Mouse (Mus musculus) liver, embryonic 11.5 days (tissue): Measurements from ENCODE around the gene Gm12258. TPM values are rescaled to one million over a fixed set of nuclear protein-coding genes. Genes with fewer than 3 reads are reported as not detected.
"Not testable (repeated sequence)": the region's sequence is repeated elsewhere in the genome, so short reads cannot be mapped to it uniquely, and the experiment has no call there.

Experiments
- ATAC-seq: fragments of 200-750 bp; cut with Nextera tagmentation; replicated peaks from 2 replicates; pipeline ENCODE4 v1.8.0; 2017; ENCODE audit warnings: moderate number of reproducible peaks, mild to moderate bottlenecking, moderate TSS enrichment, moderate library complexity; ENCODE audit not compliant: low FRiP score
- DNase-seq: peaks from one replicate; pipeline ENCODE4 v3.0.0-alpha.2; 2017; ENCODE audit warnings: low spot score
- H3K27ac ChIP-seq: fragments of 300-500 bp; sonication (generic); 2 replicates; pipeline ENCODE4 v1.5.1; 2014; ENCODE audit warnings: mild to moderate bottlenecking, low read depth, low read length, control low read depth
- H3K27me3 ChIP-seq: fragments of 300-500 bp; sonication (generic); replicated peaks from 2 replicates; pipeline ENCODE4 v1.6.1; 2014; ENCODE audit warnings: low read length, mixed read lengths; ENCODE audit not compliant: control insufficient read depth, insufficient read depth
- H3K36me3 ChIP-seq: fragments of 300-500 bp; sonication (generic); 2 replicates; pipeline ENCODE4 v1.6.1; 2014; ENCODE audit warnings: mild to moderate bottlenecking, low read length, moderate library complexity, mixed read lengths; ENCODE audit not compliant: control insufficient read depth, insufficient read depth
- H3K4me1 ChIP-seq: fragments of 300-500 bp; sonication (generic); replicated peaks from 2 replicates; pipeline ENCODE4 v1.6.1; 2014; ENCODE audit warnings: low read length, mixed read lengths; ENCODE audit not compliant: control insufficient read depth, insufficient read depth
- H3K4me2 ChIP-seq: fragments of 300-500 bp; sonication (generic); 2 replicates; pipeline ENCODE4 v1.6.1; 2014; ENCODE audit warnings: mild to moderate bottlenecking, control low read depth, moderate library complexity
- H3K4me3 ChIP-seq: fragments of 300-500 bp; sonication (generic); 2 replicates; pipeline ENCODE4 v1.5.1; 2014; ENCODE audit warnings: low read depth, low read length, control low read depth
- H3K9ac ChIP-seq: fragments of 300-500 bp; sonication (generic); 2 replicates; pipeline ENCODE4 v1.6.1; 2014; ENCODE audit warnings: low read depth, low read length, control low read depth
- H3K9me3 ChIP-seq: fragments of 300-500 bp; sonication (generic); 2 replicates; pipeline ENCODE4 v1.6.1; 2016; ENCODE audit warnings: low read length, inconsistent platforms, mixed read lengths; ENCODE audit not compliant: control insufficient read depth
- WGBS: fragments of 180-500 bp; shearing (Covaris S2); extraction: QIAGEN DNeasy Blood & Tissue Kit; methylation state at CpG from one replicate; pipeline ENCODE4 v1.1.7; 2014; 5-methylcytosine and 5-hydroxymethylcytosine counted together
- polyA plus RNA-seq: library from polyadenylated mRNA; unstranded; fragments of >200 nt; fragmentation: Nextera tagmentation; extraction: Ambion mirVana; gene quantifications from 2 replicates; pipeline ENCODE4 v1.2.1, GENCODE M21; 2014

Gm12258 gene
- polyA plus RNA-seq, 1 experiment from 2014 or later: 4.3 TPM

GRCm38 (mm10) chr11:58829764-58830163, 17.2 kb upstream of the Gm12258 start:
- ATAC-seq (no peak), DNase-seq (no peak)
- Histone ChIP-seq H3K9me3 (no peaks in the 10 kb centered on the region), H3K9ac (no peak overlapping the region), H3K4me2 (no peak overlapping the region), H3K4me3 (no peak overlapping the region), H3K27me3 (no peaks in the 10 kb centered on the region), H3K36me3 (no peaks in the 10 kb centered on the region), H3K4me1 (no peaks in the 10 kb centered on the region), H3K27ac (no peak overlapping the region)
- 56% methylated on average over 3 of the region's 3 CpGs for WGBS

GRCm38 (mm10) chr11:58832541-58832940, 14.4 kb upstream of the Gm12258 start:
- not testable (repeated sequence) for H3K36me3 ChIP-seq, H3K9ac ChIP-seq, H3K4me3 ChIP-seq, H3K27me3 ChIP-seq, H3K27ac ChIP-seq, ATAC-seq, H3K9me3 ChIP-seq, DNase-seq, H3K4me1 ChIP-seq, H3K4me2 ChIP-seq
- WGBS: 62% methylated on average over 3 of the region's 3 CpGs

GRCm38 (mm10) chr11:58838951-58839350, 8.0 kb upstream of the Gm12258 start, which contains the start of gene Olfr311:
Gene Olfr311 (plus strand): TSS chr11:58839251.
- not testable (repeated sequence) for H3K4me3 ChIP-seq, H3K27me3 ChIP-seq, H3K9ac ChIP-seq, H3K9me3 ChIP-seq, H3K27ac ChIP-seq, H3K4me2 ChIP-seq, H3K36me3 ChIP-seq, ATAC-seq, H3K4me1 ChIP-seq, DNase-seq

GRCm38 (mm10) chr11:58847636-58848035, 678 bp downstream of the Gm12258 start:
- H3K27me3 ChIP-seq: no peaks in the 10 kb centered on the region
- H3K27ac ChIP-seq: no peak overlapping the region
- ATAC-seq (no peak; the same call in 1 of the 2 replicates), DNase-seq (no peak)
- peak overlapping the region; percentile 83 for H3K9ac ChIP-seq
- no peaks in the 10 kb centered on the region for H3K9me3 ChIP-seq
- H3K4me1 ChIP-seq: peaks cover 5% of the 10 kb centered on the region
- peak overlapping the region; percentile 82 for H3K4me3 ChIP-seq
- peaks cover 6% of the 10 kb centered on the region; the same call in 1 of the 2 replicates for H3K36me3 ChIP-seq
- H3K4me2 ChIP-seq: peak overlapping the region; percentile 88
- WGBS: 41% methylated on average over 9 of the region's 9 CpGs

GRCm38 (mm10) chr11:58849731-58850130, 2.8 kb downstream of the Gm12258 start:
- 79% methylated on average over 2 of the region's 2 CpGs for WGBS
- H3K4me1 ChIP-seq: peaks cover 5% of the 10 kb centered on the region
- no peak for ATAC-seq
- no peak overlapping the region for H3K27ac ChIP-seq
- H3K4me3 ChIP-seq: no peak overlapping the region
- DNase-seq: no peak
- no peaks in the 10 kb centered on the region for H3K9me3 ChIP-seq
- H3K36me3 ChIP-seq: peaks cover 6% of the 10 kb centered on the region; the same call in 1 of the 2 replicates
- H3K27me3 ChIP-seq: no peaks in the 10 kb centered on the region
- no peak overlapping the region for H3K9ac ChIP-seq
- H3K4me2 ChIP-seq: no peak overlapping the region

GRCm38 (mm10) chr11:58860744-58861143, 13.8 kb downstream of the Gm12258 start:
- Histone ChIP-seq H3K4me2 (no peak overlapping the region), H3K27me3 (no peaks in the 10 kb centered on the region), H3K4me1 (no peaks in the 10 kb centered on the region), H3K4me3 (no peak overlapping the region), H3K27ac (no peak overlapping the region), H3K36me3 (peaks cover 40% of the 10 kb centered on the region), H3K9ac (no peak overlapping the region), H3K9me3 (peaks cover 16% of the 10 kb centered on the region; the same call in 1 of the 2 replicates)
- ATAC-seq (no peak), DNase-seq (no peak)
- WGBS: 89% methylated on average over 8 of the region's 8 CpGs

DNA sequence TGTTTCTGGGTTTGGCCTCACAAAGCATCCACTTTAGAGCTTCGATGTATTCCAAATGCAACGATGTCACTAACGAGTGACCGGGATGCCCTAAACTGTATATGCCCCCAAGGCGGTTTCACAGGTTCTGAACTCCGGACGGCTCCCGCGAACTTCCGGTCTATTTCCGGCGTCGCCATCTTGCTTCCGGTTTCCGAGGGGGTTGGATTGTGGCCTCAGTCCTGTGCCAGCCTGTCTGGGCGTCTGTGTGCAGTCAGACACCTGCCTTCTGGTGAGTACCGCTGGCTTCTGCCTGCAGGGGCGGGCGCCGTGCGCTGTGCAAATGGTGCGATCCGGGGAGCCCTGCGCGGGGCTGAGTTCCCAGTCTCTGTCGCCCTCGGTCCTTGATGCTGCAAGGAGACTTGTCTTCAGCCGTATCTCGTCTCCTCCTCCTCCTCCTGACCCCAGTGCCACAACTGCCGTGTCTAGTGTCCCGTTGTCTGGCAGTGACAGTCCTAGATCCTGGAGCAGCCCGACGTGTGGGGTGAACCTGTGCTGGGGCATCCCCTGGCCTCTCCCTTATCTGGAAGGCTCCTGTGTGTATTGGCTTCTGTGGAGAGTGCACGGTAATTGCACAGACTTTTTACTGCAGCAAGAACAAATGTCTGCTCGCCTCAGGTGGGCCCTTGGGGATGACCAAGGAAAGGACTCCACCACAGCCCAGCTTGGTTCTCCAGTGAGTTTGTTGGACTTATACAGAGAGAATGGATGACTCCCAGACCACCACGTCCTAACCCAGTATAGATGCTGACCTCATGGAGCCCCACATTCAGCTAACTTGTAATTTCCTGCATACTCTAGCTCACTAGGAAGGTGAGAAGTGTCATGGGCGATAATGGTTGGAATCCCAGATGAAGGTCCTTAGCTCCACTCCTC, 20.3 kb downstream of the Gm12258 start, which contains the start of gene 2810021J22Rik:
TSS of gene 2810021J22Rik (plus strand) at position 178 of the 915 bp plus-strand sequence.
- Histone ChIP-seq H3K4me3 (peak within 1 kb of the TSS; percentile 74), H3K4me1 (no peaks in the 10 kb centered on the region), H3K27me3 (no peaks in the 10 kb centered on the region), H3K9me3 (no peaks in the 10 kb centered on the region), H3K9ac (peak within 1 kb of the TSS; percentile 77), H3K27ac (peak within 1 kb of the TSS; percentile 66; the same call in 1 of the 2 replicates), H3K36me3 (peaks cover 2% of the 10 kb centered on the region; the same call in 1 of the 2 replicates), H3K4me2 (peak within 1 kb of the TSS; percentile 62)
- peak; percentile 92 for ATAC-seq
- 4% methylated on average over 37 of the region's 37 CpGs for WGBS
- DNase-seq: peak; percentile 85

GRCm38 (mm10) chr11:58867954-58868330, 21.0 kb downstream of the Gm12258 start:
- H3K9ac ChIP-seq: peak overlapping the region; percentile 77
- H3K27ac ChIP-seq: peak overlapping the region; percentile 66; the same call in 1 of the 2 replicates

More at GRCm38 (mm10) chr11:58867954-58868330, 21.0 kb downstream of the Gm12258 start:
- H3K4me1 ChIP-seq: no peaks in the 10 kb centered on the region
- peak overlapping the region; percentile 62 for H3K4me2 ChIP-seq
- 0 out of 2 replicates have a peak, but pooled peaks have one; percentile 11 for ATAC-seq
- H3K9me3 ChIP-seq: no peaks in the 10 kb centered on the region
- H3K27me3 ChIP-seq: no peaks in the 10 kb centered on the region
- no peak for DNase-seq
- peak overlapping the region; percentile 74 for H3K4me3 ChIP-seq
- 81% methylated on average over 6 of the region's 6 CpGs for WGBS
- peaks cover 2% of the 10 kb centered on the region; the same call in 1 of the 2 replicates for H3K36me3 ChIP-seq
